Mouse (Mus musculus) E14TG2a.4 (cell line): Measurements from ENCODE around the gene Cobl.

ENCODE experiments used
- H3K27me3 ChIP-seq: 2 replicates; pipeline ENCODE4 v1.6.1; 2014; ENCODE audit warnings: low read length, control low read depth; ENCODE audit not compliant: insufficient read depth
- H3K36me3 ChIP-seq: 2 replicates; pipeline ENCODE4 v1.6.1; 2014; ENCODE audit warnings: low read length, control low read depth; ENCODE audit not compliant: insufficient read depth
- H3K4me1 ChIP-seq: replicated peaks from 2 replicates; pipeline ENCODE4 v1.6.1; 2014; ENCODE audit warnings: low read depth, low read length, control low read depth
- H3K4me3 ChIP-seq: replicated peaks from 2 replicates; pipeline ENCODE4 v1.5.1; 2014; ENCODE audit warnings: mild to moderate bottlenecking, low read length
- H3K9me3 ChIP-seq: 2 replicates; pipeline ENCODE4 v1.6.1; 2014; ENCODE audit warnings: low read length, control low read depth
- CTCF ChIP-seq: conservative IDR thresholded peaks from 2 replicates; pipeline ENCODE4 v1.5.1; 2014; ENCODE audit warnings: low read length
- NANOG ChIP-seq: IDR thresholded peaks from 2 replicates; pipeline ENCODE4 v1.6.1; 2014; ENCODE audit warnings: borderline replicate concordance, low read length, mixed read lengths
- POU5F1 ChIP-seq: IDR thresholded peaks from 2 replicates; pipeline ENCODE4 v1.6.1; 2014; ENCODE audit warnings: low read length, borderline replicate concordance

Cobl gene

DNA sequence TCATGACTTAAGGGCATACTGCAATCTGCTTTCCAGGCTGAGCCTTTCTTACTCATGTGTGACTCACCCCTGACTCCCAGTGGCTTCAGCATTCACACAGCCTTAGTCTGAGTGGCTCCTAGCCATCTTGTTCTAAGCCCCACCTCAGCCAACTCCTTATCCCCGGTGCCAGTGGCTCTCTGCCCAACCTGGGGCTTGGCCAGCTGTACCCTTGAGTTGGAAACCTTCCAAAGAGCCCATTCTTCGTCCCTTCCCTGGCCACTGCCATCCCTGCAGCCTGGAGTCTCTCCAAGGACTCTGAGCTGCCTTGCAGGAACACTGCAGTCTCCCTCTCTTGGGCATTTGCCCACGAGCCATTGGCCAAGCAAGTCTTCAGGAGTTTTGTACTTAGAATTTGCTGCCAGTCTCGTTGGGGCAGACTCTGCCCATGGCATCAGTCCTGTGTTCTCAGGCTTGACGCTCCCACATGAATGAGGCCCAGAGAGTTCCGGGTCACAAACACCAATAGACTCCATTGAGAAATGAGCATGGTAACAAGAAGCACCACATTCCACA is 233.2 kb downstream of the Cobl start:
- Histone ChIP-seq H3K27me3 (peaks cover 42% of the 10 kb centered on the region), H3K4me1 (no peaks in the 10 kb centered on the region), H3K4me3 (no peak overlapping the region), H3K36me3 (peaks cover 25% of the 10 kb centered on the region), H3K9me3 (no peaks in the 10 kb centered on the region)
- TF ChIP-seq CTCF = no peak
- TF ChIP-seq POU5F1 = no peak
- no peak for TF ChIP-seq NANOG

DNA sequence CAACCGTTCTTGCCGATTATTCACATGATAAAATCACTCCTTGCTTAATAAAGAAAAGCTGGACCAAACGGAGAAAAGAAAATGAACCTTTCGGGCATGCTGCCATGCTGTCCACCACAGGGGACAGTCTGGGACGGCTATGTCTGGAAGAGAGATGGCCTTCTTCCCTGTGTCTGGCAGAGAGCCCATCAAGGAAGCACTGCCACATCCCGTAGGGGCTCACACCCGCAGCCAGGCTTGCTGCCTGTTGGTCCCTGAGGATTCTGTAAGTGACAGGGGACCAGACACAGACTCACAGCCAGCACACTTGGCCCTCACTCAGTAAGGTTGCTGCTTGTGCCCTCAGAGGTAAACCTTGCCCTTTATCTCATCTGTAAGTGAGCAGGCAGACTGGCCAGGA is 235.3 kb downstream of the Cobl start:
- H3K36me3 ChIP-seq = peaks cover 3% of the 10 kb centered on the region
- H3K9me3 ChIP-seq = no peaks in the 10 kb centered on the region
- no peak overlapping the region for H3K4me3 ChIP-seq
- H3K4me1 ChIP-seq = no peaks in the 10 kb centered on the region
- TF ChIP-seq POU5F1 (no peak), CTCF (no peak), NANOG (no peak)
- H3K27me3 ChIP-seq = peaks cover 54% of the 10 kb centered on the region

DNA sequence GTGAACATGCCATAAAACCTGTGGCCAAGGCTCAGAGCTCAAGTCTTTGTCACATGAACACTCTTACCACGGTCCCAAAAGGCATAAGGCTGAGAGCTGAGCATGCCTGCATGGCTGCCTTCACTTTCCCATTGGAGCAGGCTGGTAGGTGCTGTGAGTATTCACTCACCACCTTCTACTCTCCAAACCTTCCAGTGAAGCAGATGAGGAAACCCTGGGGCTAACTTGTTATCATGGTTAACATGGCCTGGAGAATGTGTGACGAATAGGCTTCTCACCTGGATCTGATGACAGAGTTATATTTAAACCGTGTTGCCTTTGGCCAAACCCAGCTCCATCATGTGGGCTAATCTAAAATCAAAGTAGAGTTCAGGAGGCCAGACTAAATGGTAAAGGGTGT is 237.4 kb downstream of the Cobl start:
- H3K4me3 ChIP-seq = no peak overlapping the region
- no peak for TF ChIP-seq POU5F1
- TF ChIP-seq CTCF = no peak
- H3K27me3 ChIP-seq = peaks cover 52% of the 10 kb centered on the region
- no peaks in the 10 kb centered on the region for H3K9me3 ChIP-seq
- H3K36me3 ChIP-seq = no peaks in the 10 kb centered on the region
- H3K4me1 ChIP-seq = no peaks in the 10 kb centered on the region

DNA sequence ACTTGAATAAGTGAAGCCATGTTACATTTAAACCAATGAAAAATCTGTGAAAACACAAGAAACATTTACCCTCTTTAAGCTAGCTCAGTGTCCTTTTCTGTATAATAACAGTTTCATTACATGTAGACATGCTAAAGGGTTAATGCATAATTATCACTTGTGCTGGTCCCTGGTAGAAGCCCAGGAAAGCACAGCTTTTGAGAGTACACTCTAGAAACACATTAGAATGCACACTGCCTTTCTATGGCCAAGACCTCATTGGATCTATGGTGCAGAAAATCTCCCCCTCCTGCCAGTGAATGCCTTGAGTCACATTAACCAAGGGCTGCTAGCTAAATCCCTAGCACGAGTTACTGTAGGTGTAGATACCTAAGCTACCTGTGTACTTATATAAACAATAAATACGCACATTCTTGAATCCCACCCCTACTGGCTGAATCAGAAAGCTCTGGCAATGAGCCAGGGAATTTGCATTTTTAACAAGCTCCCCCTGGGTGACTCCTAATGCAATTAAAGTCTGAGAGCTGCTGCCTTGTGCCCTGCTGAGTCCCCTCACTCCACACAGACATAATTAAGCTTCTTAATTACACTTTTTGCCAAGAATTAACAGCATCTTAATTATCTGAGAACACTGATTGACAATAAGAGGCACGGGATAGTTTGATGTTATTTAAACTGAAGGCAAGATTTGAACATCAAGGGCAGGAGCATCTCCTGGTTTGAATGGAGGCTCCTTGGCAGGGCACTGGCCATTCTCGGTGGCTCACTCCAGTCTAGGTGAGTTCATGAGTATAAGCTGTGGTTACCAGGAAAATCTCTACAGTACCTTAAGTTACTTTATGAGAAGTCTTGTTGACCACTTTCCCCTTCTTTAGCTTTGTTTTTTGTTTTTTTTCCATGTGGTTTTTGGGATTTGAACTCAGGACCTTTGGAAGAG is 244.9 kb downstream of the Cobl start:
- Histone ChIP-seq H3K4me1 (no peaks in the 10 kb centered on the region), H3K36me3 (no peaks in the 10 kb centered on the region), H3K9me3 (no peaks in the 10 kb centered on the region), H3K27me3 (peaks cover 20% of the 10 kb centered on the region), H3K4me3 (no peak overlapping the region)
- TF ChIP-seq POU5F1 (no peak), CTCF (no peak), NANOG (no peak)

DNA sequence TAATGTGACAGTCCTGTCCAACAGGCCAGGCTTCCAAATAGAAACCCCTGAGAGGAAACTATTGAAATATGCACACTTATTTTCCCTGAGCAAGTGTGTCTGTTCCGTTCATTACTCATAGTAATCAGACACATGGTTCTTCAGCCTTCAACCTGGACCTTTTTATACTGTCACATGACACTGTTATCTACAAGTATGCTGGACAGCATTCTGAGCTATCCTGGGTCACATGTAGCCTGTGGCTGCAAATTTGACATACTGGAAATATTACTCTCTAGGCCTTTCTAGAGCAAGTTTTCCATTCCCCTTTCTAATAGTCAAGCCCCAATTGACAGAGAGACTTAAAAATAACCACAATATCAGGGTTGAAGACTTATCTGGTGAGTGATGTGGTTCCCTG is 247.9 kb downstream of the Cobl start:
- no peaks in the 10 kb centered on the region for H3K36me3 ChIP-seq
- no peaks in the 10 kb centered on the region for H3K4me1 ChIP-seq
- TF ChIP-seq NANOG (no peak), POU5F1 (no peak), CTCF (no peak)
- no peak overlapping the region for H3K4me3 ChIP-seq
- H3K27me3 ChIP-seq = peaks cover 26% of the 10 kb centered on the region
- H3K9me3 ChIP-seq = no peaks in the 10 kb centered on the region

DNA sequence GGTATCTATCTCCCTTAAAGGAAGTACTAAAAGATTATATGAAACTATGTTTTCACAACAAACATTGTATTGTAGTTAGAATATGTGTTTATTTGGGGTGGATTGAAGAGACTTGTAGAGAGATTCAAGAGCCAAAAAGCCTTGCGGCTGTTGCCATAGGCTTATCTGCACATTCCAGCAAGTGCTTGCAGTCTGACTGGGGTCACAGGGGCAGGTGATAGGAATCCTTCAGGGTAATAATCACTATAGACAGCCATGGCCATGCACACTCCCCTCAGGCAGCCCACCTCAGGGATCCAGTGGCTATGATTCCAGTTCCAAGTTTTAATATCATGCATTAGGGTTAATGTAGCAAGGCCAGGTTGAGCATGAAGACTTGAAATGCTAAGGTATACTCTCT is 249.2 kb downstream of the Cobl start:
- no peaks in the 10 kb centered on the region for H3K4me1 ChIP-seq
- H3K4me3 ChIP-seq = no peak overlapping the region
- H3K9me3 ChIP-seq = no peaks in the 10 kb centered on the region
- H3K27me3 ChIP-seq = peaks cover 30% of the 10 kb centered on the region
- no peak for TF ChIP-seq NANOG
- TF ChIP-seq POU5F1 = no peak
- TF ChIP-seq CTCF = no peak
- no peaks in the 10 kb centered on the region for H3K36me3 ChIP-seq

DNA sequence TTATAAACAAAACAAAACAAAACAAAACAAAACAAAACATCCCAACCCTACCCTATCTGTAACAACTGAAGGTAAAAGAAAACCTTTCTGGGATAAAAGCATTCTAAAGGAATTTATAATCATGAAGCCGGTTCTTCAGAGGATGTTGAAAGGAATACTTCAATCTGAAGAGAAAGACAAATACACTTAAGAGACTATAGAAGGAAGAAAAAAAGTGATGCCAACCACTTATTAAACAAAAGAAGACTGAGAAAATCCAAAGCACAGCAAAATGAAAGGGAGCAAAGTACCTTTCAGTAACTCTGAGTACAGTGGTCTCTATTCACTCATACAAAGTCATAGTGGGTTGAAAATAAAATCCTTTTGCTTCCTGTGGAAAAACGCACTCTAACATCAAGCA is 256.2 kb downstream of the Cobl start:
- H3K4me1 ChIP-seq = no peaks in the 10 kb centered on the region
- peaks cover 31% of the 10 kb centered on the region for H3K27me3 ChIP-seq
- no peaks in the 10 kb centered on the region for H3K36me3 ChIP-seq
- H3K9me3 ChIP-seq = no peaks in the 10 kb centered on the region
- TF ChIP-seq POU5F1 (no peak), NANOG (no peak), CTCF (no peak)
- H3K4me3 ChIP-seq = no peak overlapping the region

DNA sequence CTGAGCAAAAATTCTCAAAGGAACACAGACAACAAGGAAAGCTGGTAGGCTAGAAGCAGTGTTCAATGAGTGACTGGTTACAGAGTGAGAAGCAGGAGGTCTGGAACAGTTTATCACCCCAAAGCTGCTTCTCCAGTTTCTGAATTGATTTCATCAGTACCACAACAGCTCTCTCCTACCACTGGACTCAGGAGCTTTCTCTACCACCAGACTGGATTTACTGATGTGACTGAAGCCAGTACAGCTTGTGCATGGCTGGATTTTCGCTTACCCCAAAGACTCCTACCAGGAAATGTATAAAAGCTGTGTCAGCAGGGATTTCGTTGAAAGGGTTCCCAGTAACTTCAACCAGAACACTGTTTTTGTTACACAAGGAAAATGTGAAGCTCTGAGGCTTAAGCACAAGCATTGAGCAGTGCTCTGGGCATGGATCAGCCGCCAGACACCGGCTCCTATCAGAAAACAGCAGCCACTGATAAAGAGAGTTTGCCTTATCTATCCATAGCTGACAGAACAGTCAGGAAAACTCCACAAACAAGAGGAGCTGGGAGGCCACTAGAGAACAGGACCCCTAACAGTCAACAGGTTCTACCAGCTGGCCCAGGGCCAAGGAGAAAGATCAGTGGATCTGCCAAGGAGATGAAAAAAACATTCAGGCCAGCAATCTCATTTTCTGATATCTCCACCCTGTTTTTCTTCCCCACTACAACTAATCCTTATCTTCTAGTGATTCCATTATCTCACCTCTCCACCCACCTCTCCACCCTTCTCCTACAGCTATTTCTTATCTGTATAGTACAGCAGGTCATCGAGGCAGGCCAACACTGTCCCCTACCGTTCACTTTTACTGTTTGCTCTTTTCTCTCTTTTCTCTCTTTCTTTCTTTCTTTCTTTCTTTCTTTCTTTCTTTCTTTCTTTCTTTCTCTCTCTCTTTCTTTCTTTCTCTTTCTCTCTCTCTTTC is 259.3 kb downstream of the Cobl start:
- Histone ChIP-seq H3K4me3 (no peak overlapping the region), H3K4me1 (no peaks in the 10 kb centered on the region), H3K36me3 (no peaks in the 10 kb centered on the region), H3K9me3 (no peaks in the 10 kb centered on the region), H3K27me3 (peaks cover 18% of the 10 kb centered on the region)
- TF ChIP-seq CTCF (no peak), NANOG (no peak), POU5F1 (no peak)
